Mouse (Mus musculus): Measurements from ENCODE around the gene Cd37.
A peak's percentile ranks its signal among the peaks of the same experiment; 100 is the strongest.

The Cd37 gene

DNA sequence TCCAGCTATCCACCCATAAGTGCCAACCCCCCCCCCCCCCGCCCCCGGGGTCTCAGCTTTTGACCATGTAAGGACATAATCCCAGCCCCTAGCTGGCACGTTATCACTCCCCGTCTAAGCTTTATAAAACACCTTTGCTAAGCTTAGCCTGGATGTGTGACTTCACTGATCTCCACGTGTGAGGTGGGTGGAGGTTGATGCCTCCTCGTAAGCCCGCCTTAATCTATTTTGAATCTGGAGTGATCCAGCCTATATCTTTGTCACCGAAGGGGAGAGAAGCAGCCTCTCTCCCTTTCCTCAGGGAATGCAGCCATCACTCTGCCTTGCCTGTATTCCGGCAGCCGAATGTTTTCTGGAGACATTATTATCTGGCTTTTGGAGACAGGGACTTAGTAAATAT is 36.3 kb downstream of the Cd37 start:
- no peak for DNase-seq (ENCODE audit: low spot score)

DNA sequence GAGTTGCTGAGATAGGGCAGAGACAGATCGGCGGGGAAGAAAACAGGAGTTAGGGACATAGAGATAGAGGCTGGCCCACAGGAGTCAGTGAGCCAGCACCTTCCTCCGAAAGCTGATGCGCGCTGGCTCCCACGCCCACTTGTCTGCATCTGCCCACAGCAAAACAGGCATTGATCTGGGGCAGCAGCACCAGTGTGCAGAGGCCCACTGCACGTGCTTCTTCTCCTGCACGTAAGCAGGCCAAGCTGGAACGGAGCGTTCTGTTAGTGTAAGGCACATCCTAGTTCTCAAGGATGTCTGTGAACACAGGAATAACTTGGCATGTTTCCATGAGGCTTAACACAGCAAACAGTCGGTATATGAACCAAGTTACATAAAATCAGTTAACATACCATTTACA is 40.0 kb downstream of the Cd37 start:
- DNase-seq (ENCODE audit: low spot score), result peak; percentile 70

GRCm38 (mm10) chr7:45198435-45198834 is 40.5 kb downstream of the Cd37 start:
- DNase-seq (ENCODE audit: low spot score), result peak; percentile 51

- no peak for DNase-seq (ENCODE audit: low spot score)
Measured at GRCm38 (mm10) chr7:45196994-45197393, 41.9 kb downstream of the Cd37 start.

GRCm38 (mm10) chr7:45196176-45196535 is 42.8 kb downstream of the Cd37 start:
- DNase-seq (ENCODE audit: low spot score), result no peak

- no peak for DNase-seq (ENCODE audit: low spot score)
Measured at GRCm38 (mm10) chr7:45195341-45196175, 43.4 kb downstream of the Cd37 start.

DNA sequence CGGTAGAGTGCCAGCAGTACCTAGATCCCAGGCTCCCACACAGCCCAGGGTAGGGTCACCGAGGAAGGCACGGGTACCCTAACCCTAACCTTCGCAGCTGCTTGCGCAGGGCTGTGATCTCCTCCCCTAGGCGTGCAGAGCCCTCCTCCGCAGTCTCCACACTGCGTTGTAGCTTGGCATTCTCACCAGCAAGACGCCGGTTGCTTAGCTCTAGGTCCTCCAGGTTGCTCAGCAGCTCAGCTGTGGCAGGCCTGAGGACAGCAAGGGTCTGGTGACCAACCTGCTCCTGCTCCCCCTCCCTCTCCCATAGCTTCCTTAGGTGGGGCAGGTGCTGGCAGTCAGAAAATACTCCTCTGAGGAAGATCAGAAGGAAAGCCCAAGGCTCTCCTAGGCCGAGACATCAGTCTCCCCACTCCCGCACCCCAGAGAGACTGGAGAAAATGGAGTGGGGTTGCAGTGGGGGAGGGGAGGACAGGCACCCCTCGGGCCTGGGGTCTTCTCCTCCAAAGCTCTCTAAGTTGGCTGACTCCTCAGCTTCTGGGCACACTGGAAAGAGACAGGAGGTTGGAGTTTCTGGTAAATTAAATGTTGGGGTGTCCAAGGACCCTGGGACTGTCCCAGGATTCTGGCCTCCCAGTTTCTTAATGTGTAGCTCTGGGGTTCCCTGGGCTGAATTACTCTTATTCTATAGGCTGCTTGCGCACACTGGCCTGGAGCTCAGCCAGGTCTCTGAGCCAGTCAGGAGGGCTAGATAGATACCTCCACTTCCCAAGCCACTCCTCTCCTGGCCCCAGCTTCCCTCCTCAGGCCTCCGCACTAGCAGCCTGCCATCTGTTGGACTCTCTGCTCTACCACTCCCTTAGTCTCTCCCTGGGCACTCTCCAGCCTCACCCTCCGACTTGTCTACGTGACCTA is 44.8 kb downstream of the Cd37 start:
- no peak for DNase-seq (ENCODE audit: low spot score)

DNA sequence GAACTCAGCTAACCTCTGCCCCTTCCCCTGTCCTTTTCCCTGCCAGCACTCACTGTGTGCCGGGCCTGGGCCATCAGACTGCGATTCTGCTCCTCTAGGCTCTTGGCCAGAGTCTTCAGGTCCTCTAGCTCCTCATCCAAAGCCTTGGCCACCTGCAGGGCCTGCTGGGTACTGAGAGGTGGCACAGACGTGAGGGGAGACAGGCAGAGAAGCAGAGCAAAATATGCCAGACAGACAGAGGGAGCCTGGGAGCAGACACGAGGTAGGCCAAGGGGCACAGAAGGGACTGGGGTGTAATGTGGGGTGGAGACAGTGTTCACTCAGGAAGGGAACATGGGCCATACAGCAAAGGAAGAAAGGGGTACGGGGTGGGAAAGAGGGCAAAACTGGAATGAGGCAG is 45.5 kb downstream of the Cd37 start:
- DNase-seq (ENCODE audit: low spot score), result no peak

DNA sequence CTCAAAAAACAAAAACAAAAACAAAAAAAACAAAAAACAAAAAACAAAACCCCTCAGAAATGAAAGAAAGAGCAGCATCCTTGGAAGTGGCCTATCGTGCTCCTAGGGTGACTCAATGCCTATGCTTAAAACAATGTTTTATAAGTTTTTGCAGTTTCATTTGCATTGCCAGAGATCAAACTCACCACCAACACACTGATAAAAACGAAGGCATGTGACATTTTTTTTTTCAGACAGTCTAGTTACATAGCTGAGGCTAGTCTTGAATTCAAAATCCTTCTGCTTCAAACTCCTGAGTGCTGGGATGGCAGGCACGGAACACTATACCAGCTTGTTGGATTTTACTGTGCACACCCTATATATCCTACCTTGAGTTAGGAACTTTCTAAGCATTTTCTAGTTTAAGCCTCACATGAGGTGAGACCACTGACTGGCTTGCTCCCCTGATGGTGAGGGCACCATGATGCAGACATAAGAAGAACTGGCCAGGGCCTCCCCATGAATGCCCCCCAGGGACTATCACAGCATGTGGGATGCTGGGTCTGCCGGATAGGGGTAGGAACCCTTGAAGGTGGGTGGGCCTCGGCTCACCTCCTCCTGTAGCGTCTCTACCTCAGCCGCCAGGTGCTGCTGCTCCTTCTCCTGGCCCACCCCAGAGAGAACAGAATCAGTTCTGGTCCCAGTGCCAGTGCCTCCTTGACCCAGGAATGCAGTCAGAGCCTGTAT is 46.2 kb downstream of the Cd37 start:
- DNase-seq (ENCODE audit: low spot score), result no peak

GRCm38 (mm10) chr7:45191803-45192363 is 47.0 kb downstream of the Cd37 start:
- no peak for DNase-seq (ENCODE audit: low spot score)

- DNase-seq (ENCODE audit: low spot score), result no peak
Measured at GRCm38 (mm10) chr7:45191161-45191560, 47.8 kb downstream of the Cd37 start.

GRCm38 (mm10) chr7:45190186-45190585 is 48.7 kb downstream of the Cd37 start:
- no peak for DNase-seq (ENCODE audit: low spot score)

DNA sequence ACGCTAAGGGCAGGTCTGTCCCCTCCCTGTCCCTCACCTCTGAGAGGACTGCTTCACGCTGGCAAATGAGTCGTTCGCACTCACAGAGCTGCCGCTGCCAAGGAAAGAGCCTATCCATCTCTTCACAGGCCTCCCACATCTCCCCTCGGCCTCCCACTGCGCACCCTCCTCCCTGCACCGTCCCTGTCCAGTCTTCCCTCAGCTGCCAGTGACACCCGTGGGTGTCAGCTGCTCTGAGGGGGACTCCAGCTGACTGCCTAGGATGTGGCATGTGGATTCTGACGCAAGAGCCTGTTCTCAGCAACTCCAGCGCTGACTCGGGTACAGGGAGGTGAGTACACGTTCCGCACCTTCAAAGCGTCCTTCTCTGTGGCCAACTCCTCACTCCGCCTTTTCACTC is 49.3 kb downstream of the Cd37 start:
- peak; percentile 45 for DNase-seq (ENCODE audit: low spot score)

DNA sequence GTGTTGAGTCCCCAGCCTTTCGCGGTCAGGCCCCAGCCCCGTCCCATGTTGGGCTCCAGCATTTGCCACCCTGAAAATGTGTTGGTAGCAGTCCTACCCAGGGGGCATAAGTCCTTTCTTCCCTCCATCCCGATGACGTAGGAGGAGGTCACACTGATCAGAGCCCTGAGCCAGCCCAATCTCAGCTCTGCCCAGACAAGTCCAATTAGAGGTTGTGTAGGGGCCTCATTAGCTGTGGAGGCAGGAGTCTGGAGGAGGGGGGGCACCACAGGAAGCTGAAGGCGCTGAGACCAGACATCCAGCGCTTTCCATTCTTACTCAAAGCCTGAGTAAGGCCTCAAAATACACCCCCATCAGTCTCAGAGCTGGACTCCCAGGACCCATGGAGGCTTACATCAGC is 53.0 kb downstream of the Cd37 start:
- DNase-seq (ENCODE audit: low spot score), result no peak

DNA sequence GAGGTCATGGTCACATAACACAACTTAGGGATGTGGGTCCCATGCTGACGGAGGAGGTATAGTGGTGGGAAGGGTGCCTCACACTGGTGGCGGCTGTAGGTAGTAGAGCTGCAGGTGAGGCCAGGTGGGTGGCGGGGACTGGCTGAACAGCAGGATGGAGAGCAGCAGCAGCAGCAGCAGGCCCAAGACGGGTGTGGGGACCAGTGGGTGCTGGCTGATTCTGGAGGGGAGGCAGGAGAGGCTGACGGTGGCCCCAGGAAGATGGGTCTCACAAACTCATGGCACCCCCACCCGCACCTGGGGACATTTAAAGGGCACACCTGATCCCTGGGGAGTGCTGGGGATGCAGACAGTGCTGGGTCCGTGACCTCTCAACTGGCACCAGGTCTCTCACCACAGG is 55.2 kb downstream of the Cd37 start:
- no peak for DNase-seq (ENCODE audit: low spot score)
